Mouse (Mus musculus) liver, adult 2 months (tissue): ENCODE measurements around the gene Gm33543. TPM values are rescaled to one million over a fixed set of nuclear protein-coding genes. Genes with fewer than 3 reads are reported as not detected.

Experiments
- DNase-seq: peaks from one replicate; pipeline ENCODE4 v3.0.0-alpha.2; 2011; ENCODE audit warnings: low read depth, low spot score; ENCODE audit errors: extremely low read depth
- H3K27ac ChIP-seq: fragments of 200-500 bp; replicated peaks from 2 replicates; pipeline ENCODE4 v1.5.1; 2012; ENCODE audit warnings: low read depth, mild to moderate bottlenecking, control low read depth, inconsistent platforms, low read length; ENCODE audit not compliant: insufficient read depth
- H3K27me3 ChIP-seq: fragments of 200-500 bp; 2 replicates; pipeline ENCODE4 v1.6.1; 2012; ENCODE audit warnings: mild to moderate bottlenecking, moderate library complexity, low read length, inconsistent platforms; ENCODE audit not compliant: control insufficient read depth, insufficient read depth
- H3K36me3 ChIP-seq: fragments of 200-500 bp; 2 replicates; pipeline ENCODE4 v1.6.1; 2012; ENCODE audit warnings: low read length, inconsistent platforms; ENCODE audit not compliant: control insufficient read depth, insufficient read depth
- H3K4me1 ChIP-seq: fragments of 200-500 bp; 2 replicates; pipeline ENCODE4 v1.6.1; 2011; ENCODE audit warnings: low read length; ENCODE audit not compliant: control insufficient read depth, insufficient read depth
- H3K4me3 ChIP-seq: fragments of 200-500 bp; 2 replicates; pipeline ENCODE4 v1.5.1; 2011; ENCODE audit warnings: low read depth, mild to moderate bottlenecking, control low read depth, low read length, moderate library complexity; ENCODE audit not compliant: insufficient read depth
- H3K79me2 ChIP-seq: fragments of 200-500 bp; 2 replicates; pipeline ENCODE4 v1.6.1; 2012; ENCODE audit warnings: inconsistent platforms, mild to moderate bottlenecking, low read length, moderate library complexity; ENCODE audit not compliant: control insufficient read depth, insufficient read depth
- H3K9ac ChIP-seq: fragments of 200-500 bp; 2 replicates; pipeline ENCODE4 v1.6.1; 2012; ENCODE audit warnings: low read depth, mild to moderate bottlenecking, control low read depth, inconsistent platforms, low read length
- CTCF ChIP-seq: fragments of 200-500 bp; IDR thresholded peaks from 2 replicates; pipeline ENCODE4 v1.5.1; 2011; ENCODE audit warnings: low read depth, low read length, control low read depth
- POLR2A ChIP-seq: fragments of 200-500 bp; IDR thresholded peaks from 2 replicates; pipeline ENCODE4 v1.6.1; 2011; ENCODE audit warnings: low read length, control low read depth; ENCODE audit not compliant: insufficient read depth; ENCODE audit errors: extremely low read depth
- WGBS: fragments of 180-500 bp; shearing (Covaris S2); methylation state at CpG from one replicate; pipeline ENCODE4 v1.1.7; 2018; 5-methylcytosine and 5-hydroxymethylcytosine counted together
- polyA plus RNA-seq: library from polyadenylated mRNA; depleted of rRNA; stranded (reverse); fragments of >200 nt; gene quantifications from 2 replicates; pipeline ENCODE4 v1.2.3, GENCODE M21; 2012; rRNA removed
- total RNA-seq: library from RNA; depleted of rRNA; stranded (reverse); fragments of >200 nt; gene quantifications from 2 replicates; pipeline ENCODE4 v1.2.3, GENCODE M21; 2014; rRNA removed

Gm33543 gene
- total and polyA plus RNA-seq, 2 experiments: 7.3 to 24.2 TPM

DNA sequence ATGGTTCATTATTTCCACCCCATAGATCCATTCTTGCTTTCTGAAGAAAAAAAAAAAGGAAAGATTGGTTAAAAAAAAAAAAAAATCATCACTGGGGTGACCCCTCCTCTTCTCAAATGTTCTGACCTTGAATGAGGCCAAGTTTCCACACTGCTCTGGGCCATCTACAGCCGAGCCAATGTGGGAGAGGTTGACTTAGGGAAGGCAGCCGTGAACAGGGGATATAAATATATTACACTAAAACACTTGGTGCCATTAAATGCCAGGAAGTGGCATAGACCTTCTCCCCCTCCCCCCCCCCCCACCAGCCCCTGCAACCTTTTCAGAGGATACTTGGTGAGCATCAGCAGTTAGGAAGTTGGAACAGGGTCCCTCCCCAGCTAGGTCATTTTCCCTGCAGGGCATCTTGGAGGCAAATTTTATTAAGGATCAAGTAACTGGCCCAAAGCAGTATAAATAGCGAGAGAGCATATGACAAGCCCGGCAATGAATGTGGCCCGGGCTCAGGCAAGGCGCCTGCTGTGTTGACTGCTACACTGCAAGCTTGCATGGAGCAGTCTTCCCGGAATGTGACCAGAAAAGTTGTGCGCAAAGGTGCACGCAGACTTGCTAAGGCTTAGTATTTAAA lies 68.6 kb downstream of the Gm33543 start:
- no peaks in the 10 kb centered on the region for H3K36me3 ChIP-seq
- H3K27ac ChIP-seq: peak overlapping the region; percentile 89
- peak overlapping the region; percentile 54 for H3K9ac ChIP-seq
- no peaks in the 10 kb centered on the region for H3K79me2 ChIP-seq
- TF ChIP-seq CTCF (no peak), POLR2A (no peak)
- 72% methylated on average over 9 of the region's 9 CpGs for WGBS
- no peak overlapping the region for H3K4me3 ChIP-seq
- no peak for DNase-seq
- peaks cover 28% of the 10 kb centered on the region for H3K4me1 ChIP-seq
- H3K27me3 ChIP-seq: no peaks in the 10 kb centered on the region

Other genes with a start within 250 kb of the Gm33543 start
- gene Anapc15-ps, start 169.5 kb downstream of the Gm33543 start, total RNA-seq: not detected in 2 replicates
- gene Anapc15-ps, start 169.5 kb downstream of the Gm33543 start, polyA plus RNA-seq: not detected in 2 replicates
- 15.6 and 19.6 TPM in 2 replicates for gene Eea1, start 97.7 kb upstream of the Gm33543 start, total RNA-seq
- gene Eea1, start 97.7 kb upstream of the Gm33543 start, polyA plus RNA-seq: 2.6 and 3.1 TPM in 2 replicates